8 mouse cellular contexts compared by ENCODE assay signal in the genomic region with DNA sequence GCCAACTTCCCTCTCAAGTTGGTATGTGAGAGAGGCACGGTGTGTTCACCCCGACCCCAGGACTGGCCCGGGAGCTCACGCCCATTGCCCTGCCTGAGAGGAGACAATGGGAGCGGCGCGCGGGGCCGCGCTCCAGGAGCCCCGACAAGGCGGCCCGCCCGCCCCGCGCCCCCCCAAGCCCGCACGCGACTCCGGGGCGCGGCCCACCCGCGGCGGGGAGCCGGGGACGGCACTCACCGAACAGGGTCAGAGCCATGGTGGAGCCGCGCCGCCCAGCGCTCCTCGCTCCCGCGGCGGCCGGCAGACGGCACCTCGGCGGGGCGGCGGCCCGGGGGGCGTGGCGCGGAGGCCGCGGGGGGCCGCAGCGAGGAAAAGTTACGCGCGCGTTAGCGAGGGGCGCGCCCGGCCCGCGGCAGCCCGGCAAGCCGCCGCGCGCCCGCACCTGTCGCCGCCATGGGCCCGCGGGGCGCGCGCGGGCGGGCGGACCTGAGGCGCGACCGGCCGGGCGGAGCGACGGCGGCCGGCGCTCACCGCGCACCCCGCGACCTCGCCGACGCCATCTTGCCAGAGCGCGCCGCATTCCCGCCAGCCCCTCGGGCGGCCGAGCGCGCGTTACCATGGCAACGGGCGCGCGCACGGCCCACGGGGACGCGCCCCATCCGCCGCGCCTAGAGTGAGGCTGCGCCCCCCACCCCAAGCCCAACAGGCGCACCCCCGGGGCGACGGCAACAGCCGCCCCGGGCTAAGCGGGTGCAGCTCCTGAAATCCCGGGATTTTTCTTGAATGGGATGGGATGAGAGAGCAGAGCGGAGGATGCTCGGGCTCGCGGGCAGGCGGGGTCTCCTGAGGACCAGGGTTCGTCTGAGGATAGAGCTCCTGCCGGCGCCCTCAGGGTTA. TPM values are rescaled to one million over a fixed set of nuclear protein-coding genes. Genes with fewer than 3 reads are reported as not detected.
DNase-seq lines count a peak whose midpoint lies in the region; ATAC-seq lines count a peak whose summit lies in the region.

A gene (minus strand): TSS at position 561 of the 897 bp plus-strand sequence.

- under 1% methylated on average over 121 of the region's 131 CpGs for WGBS in intestine, embryonic 15.5 days

- H3K27ac ChIP-seq in intestine, embryonic 15.5 days: no peak within 1 kb of the TSS

- no peaks in the 10 kb centered on the region for H3K36me3 ChIP-seq in intestine, embryonic 15.5 days
- no peaks in the 10 kb centered on the region for H3K36me3 ChIP-seq in megakaryocyte, embryonic 14.5 days (replicated peaks; ENCODE audit: low read length)

- ATAC-seq in intestine, embryonic 15.5 days: peak; percentile 94
- no peak for ATAC-seq in monocyte, adult 5-6 weeks (replicated peaks; ENCODE audit: insufficient number of reproducible peaks, low FRiP score, low TSS enrichment, poor library complexity, severe bottlenecking)

- peak within 1 kb of the TSS; percentile 95 for H3K4me2 ChIP-seq in intestine, embryonic 15.5 days (replicated peaks)

- H3K4me3 ChIP-seq in intestine, embryonic 15.5 days (replicated peaks): peak within 1 kb of the TSS; percentile 91
- H3K4me3 ChIP-seq in megakaryocyte, embryonic 14.5 days (replicated peaks): peak within 1 kb of the TSS; percentile 91

- peak within 1 kb of the TSS; percentile 70 for H3K9ac ChIP-seq in intestine, embryonic 15.5 days

- intact Hi-C loops in gastrocnemius, postnatal 36 days (cut with DNase I): no loop called here
- intact Hi-C loops in left cerebral cortex, postnatal 10 days (cut with DNase I): loop anchor here (5.0 to 10.0 kb wide), 2 partner anchors 107 to 190 kb away; a partner anchor contains a TSS

- H3K9me3 ChIP-seq in intestine, embryonic 15.5 days: no peaks in the 10 kb centered on the region
- H3K9me3 ChIP-seq in megakaryocyte, embryonic 14.5 days: peaks cover 5% of the 10 kb centered on the region

- peak; percentile 88 for DNase-seq in ZHBTc4 (ENCODE audit: low read depth, low spot score)
- DNase-seq in cerebellum, postnatal 4 days (ENCODE audit: low spot score in 2 of 2): peak; percentile 60 to 83
- DNase-seq in gastrocnemius, postnatal 36 days: peak; percentile 7 to 25
- peak; percentile 82 to 87 for DNase-seq in left cerebral cortex, postnatal 10 days (ENCODE audit: extremely low spot score in 1 of 2, low spot score in 2 of 2)
- peak; percentile 81 for DNase-seq in right cerebral cortex, postnatal 25 days

- no peaks in the 10 kb centered on the region; the same call in 1 of the 2 replicates for H3K27me3 ChIP-seq in intestine, embryonic 15.5 days (replicated peaks)
- H3K27me3 ChIP-seq in megakaryocyte, embryonic 14.5 days (replicated peaks): peaks cover 74% of the 10 kb centered on the region

- no peaks in the 10 kb centered on the region; the same call in 1 of the 2 replicates for H3K4me1 ChIP-seq in intestine, embryonic 15.5 days (replicated peaks)
- H3K4me1 ChIP-seq in megakaryocyte, embryonic 14.5 days: peaks cover 11% of the 10 kb centered on the region

RNA-seq across cellular contexts. Expression of the gene that starts here (rescaled TPM):
- 1 to 10 TPM; 3.4 to 5.3 TPM for total RNA-seq in gastrocnemius, postnatal 36 days (2021)
- polyA plus RNA-seq in intestine, embryonic 15.5 days (2015; fragmentation: Nextera tagmentation; extraction: Ambion mirVana): 15.9 and 16.9 TPM in 2 replicates
- total RNA-seq in left cerebral cortex, postnatal 10 days (2021): 100 to 1,000 TPM; 695 to 715 TPM
- 1.1 TPM in 1 of 2 replicates, not detected in the other for polyA plus RNA-seq in megakaryocyte, embryonic 14.5 days (2012; ENCODE audit: insufficient read depth, low replicate concordance)
- 0.11 TPM in 1 of 3 replicates, not detected in the others for total RNA-seq in monocyte, adult 5-6 weeks (2017)

Comparison
In these comparisons a context has a peak if more than half of its experiments do, and no peak if none do; other contexts are left out.
1. RNA of the gene that starts here (total RNA-seq): 695 to 715 TPM in left cerebral cortex, postnatal 10 days; 3.4 to 5.3 TPM in gastrocnemius, postnatal 36 days and 0.11 TPM in monocyte, adult 5-6 weeks; every median in the first group is over 100 times any median in the second.
2. DNase-seq: peak in every context shown above with its lines; median percentile 88 in ZHBTc4; 84 in left cerebral cortex, postnatal 10 days; 81 in right cerebral cortex, postnatal 25 days; 72 in cerebellum, postnatal 4 days; 16 in gastrocnemius, postnatal 36 days.